Mouse (Mus musculus) heart, adult 2 months (tissue): ENCODE measurements at regions not wholly inside any gene's neighbourhood (a gene's known extent, or its start where the extent isn't known, plus 50 kb on each side); places are given as distances from the start of the nearest gene placed in this dataset.

ENCODE experiments used
- CTCF ChIP-seq: fragments of 200-600 bp; IDR thresholded peaks from 2 replicates; pipeline ENCODE4 v1.8.1; 2022; ENCODE audit warnings: antibody characterized with exemption, mild to moderate bottlenecking, moderate library complexity
- EP300 ChIP-seq: fragments of 200-500 bp; IDR thresholded peaks from 2 replicates; pipeline ENCODE4 v1.6.1; 2011; ENCODE audit warnings: low read depth, low read length, control low read depth; ENCODE audit not compliant: insufficient read depth
- POLR2A ChIP-seq: fragments of 200-500 bp; IDR thresholded peaks from 2 replicates; pipeline ENCODE4 v1.6.1; 2011; ENCODE audit warnings: mild to moderate bottlenecking, low read depth, low read length, control low read depth; ENCODE audit not compliant: insufficient read depth

DNA sequence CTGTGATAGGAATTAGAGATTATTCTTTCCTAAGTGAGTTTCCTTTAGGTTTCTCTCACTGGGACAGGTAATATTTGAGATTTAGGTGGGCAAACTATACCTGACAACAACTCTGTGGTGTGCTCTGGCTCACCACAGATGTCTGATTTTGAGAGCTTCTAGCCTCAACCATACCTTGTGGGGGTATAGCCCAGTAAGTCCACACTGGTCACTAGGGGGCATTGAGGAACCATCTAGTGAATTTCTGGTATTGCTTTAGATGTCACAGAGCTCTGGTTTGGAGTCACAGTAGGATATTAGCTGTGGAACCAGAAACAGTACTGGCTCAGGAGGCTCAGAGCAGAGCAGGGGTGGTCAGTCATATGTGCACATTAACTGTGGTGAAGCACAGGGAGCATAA, 91.5 kb upstream of the 2210010C04Rik start:
- TF ChIP-seq CTCF (no peak), POLR2A (no peak), EP300 (no peak)
